Mouse (Mus musculus): Measurements from ENCODE around the gene Bnc2. TPM values are rescaled to one million over a fixed set of nuclear protein-coding genes. Genes with fewer than 3 reads are reported as not detected.

Gene Bnc2
- polyA plus RNA-seq, 1 experiment from 2014 or later = 4.4 TPM

DNA sequence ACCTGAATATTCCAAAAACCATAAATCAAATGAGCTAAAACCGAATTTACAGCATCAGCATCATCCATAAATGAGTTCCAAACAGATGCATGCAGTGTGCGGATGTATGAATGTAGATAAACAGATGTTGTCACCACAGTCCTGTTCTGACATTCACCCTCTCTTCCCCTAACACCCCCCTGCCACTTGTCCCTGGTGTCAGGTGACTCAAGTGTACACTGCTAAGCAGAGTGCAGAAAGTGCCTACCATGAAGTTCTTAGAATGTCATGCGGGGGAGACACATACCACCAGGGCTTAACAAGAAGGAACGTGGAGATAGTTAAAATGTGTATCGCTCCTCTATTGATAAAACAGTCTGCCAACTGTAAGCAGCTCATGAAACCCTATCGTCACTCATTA is 396.9 kb downstream of the Bnc2 start:
- Histone ChIP-seq H3K9ac (ENCODE audit: low read depth, low read length) (no peak overlapping the region), H3K27me3 (ENCODE audit: insufficient read depth, low read length) (no peaks in the 10 kb centered on the region), H3K4me1 (replicated peaks; ENCODE audit: insufficient read depth, low read length) (no peaks in the 10 kb centered on the region), H3K9me3 (replicated peaks; ENCODE audit: low read length) (no peaks in the 10 kb centered on the region), H3K27ac (no peak overlapping the region), H3K36me3 (ENCODE audit: insufficient read depth, low read length) (no peaks in the 10 kb centered on the region), H3K4me2 (ENCODE audit: low read length) (no peak overlapping the region), H3K4me3 (replicated peaks; ENCODE audit: low read depth, low read length) (no peak overlapping the region)
- TF ChIP-seq CTCF (IDR thresholded peaks at IDR 0.05; ENCODE audit: low read depth) = no peak
- DNase-seq (ENCODE audit: low spot score) (peak; percentile 28), ATAC-seq (replicated peaks; ENCODE audit: low FRiP score, low read depth) (0 out of 2 replicates have a peak, but pooled peaks have one; percentile 7)
- WGBS = 66% methylated on average over 6 of the region's 6 CpGs

DNA sequence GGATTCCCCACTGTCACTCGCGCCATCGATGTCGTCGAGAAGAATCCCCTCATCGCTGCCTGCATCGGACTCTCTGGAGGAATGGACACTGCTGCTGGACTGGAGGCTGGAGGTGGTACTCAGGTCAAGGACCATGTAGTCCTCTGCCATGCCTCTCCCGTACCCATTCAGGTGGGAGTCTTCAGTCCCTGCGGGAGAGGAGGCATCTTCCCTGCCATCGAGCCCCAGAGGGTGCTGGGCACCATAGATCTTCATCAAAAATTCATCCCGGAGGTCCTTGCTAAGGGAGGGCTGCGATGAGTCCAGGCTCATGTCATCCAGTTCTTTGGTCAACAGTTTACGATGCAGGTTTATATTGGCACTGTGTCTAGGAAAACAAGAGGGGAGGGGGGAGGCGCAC is 399.0 kb downstream of the Bnc2 start:
- Histone ChIP-seq H3K27ac (no peak overlapping the region), H3K36me3 (ENCODE audit: insufficient read depth, low read length) (no peaks in the 10 kb centered on the region), H3K9ac (ENCODE audit: low read depth, low read length) (no peak overlapping the region), H3K4me3 (replicated peaks; ENCODE audit: low read depth, low read length) (no peak overlapping the region), H3K9me3 (replicated peaks; ENCODE audit: low read length) (no peaks in the 10 kb centered on the region), H3K4me1 (replicated peaks; ENCODE audit: insufficient read depth, low read length) (no peaks in the 10 kb centered on the region), H3K27me3 (ENCODE audit: insufficient read depth, low read length) (no peaks in the 10 kb centered on the region), H3K4me2 (ENCODE audit: low read length) (no peak overlapping the region)
- ATAC-seq (replicated peaks; ENCODE audit: low FRiP score, low read depth) (no peak), DNase-seq (ENCODE audit: low spot score) (no peak)
- WGBS = 77% methylated on average over 14 of the region's 14 CpGs
- TF ChIP-seq CTCF (IDR thresholded peaks at IDR 0.05; ENCODE audit: low read depth) = no peak

DNA sequence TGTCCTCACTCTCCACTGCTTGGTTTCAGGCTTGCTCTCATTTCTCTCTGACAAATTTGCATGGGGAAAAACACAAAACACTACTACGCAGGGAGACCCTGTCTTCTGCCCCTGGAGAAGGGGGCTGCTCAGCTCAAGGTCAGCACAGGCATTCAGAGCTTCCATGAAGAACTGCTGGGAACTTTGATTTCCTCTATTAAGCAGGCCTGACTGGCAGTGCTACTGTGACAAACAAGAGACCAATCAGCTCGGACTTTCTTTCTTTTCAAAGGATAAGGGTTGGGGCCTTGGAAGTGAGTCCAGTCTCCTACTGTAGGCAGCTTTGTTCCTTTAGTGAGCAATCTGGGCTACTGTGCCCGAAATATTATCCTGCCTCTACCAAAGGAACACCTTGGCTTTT is 400.9 kb downstream of the Bnc2 start:
- ATAC-seq (replicated peaks; ENCODE audit: low FRiP score, low read depth) (no peak), DNase-seq (ENCODE audit: low spot score) (no peak)
- H3K27me3 ChIP-seq (ENCODE audit: insufficient read depth, low read length) = no peaks in the 10 kb centered on the region
- no peaks in the 10 kb centered on the region for H3K9me3 ChIP-seq (replicated peaks; ENCODE audit: low read length)
- WGBS = 63% methylated on average over 3 of the region's 3 CpGs
- no peak overlapping the region for H3K9ac ChIP-seq (ENCODE audit: low read depth, low read length)
- no peaks in the 10 kb centered on the region for H3K36me3 ChIP-seq (ENCODE audit: insufficient read depth, low read length)
- no peak overlapping the region for H3K4me2 ChIP-seq (ENCODE audit: low read length)
- no peak overlapping the region for H3K27ac ChIP-seq
- no peak overlapping the region for H3K4me3 ChIP-seq (replicated peaks; ENCODE audit: low read depth, low read length)
- no peak for TF ChIP-seq CTCF (IDR thresholded peaks at IDR 0.05; ENCODE audit: low read depth)
- no peaks in the 10 kb centered on the region for H3K4me1 ChIP-seq (replicated peaks; ENCODE audit: insufficient read depth, low read length)

DNA sequence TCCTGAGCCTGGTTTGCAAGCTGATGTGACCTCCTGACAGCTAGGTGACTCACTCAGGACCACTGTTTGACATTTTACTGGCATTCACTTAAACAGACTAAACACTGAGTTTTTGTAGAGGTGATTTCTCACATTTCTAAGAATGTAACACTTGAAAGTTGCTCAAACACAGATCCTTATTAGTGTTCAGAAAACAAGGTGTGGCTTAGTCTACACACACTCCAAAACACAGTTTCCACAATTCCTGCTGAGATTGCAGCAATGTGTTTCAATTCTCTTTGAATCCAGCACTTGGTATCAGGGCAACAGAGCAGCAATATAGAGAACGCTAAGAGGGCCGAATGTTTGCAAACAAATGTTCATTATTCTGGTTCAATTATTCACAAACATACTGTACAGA is 402.2 kb downstream of the Bnc2 start:
- ATAC-seq (replicated peaks; ENCODE audit: low FRiP score, low read depth) (no peak), DNase-seq (ENCODE audit: low spot score) (no peak)
- Histone ChIP-seq H3K4me3 (replicated peaks; ENCODE audit: low read depth, low read length) (no peak overlapping the region), H3K4me1 (replicated peaks; ENCODE audit: insufficient read depth, low read length) (no peaks in the 10 kb centered on the region), H3K4me2 (ENCODE audit: low read length) (no peak overlapping the region), H3K9ac (ENCODE audit: low read depth, low read length) (no peak overlapping the region), H3K36me3 (ENCODE audit: insufficient read depth, low read length) (no peaks in the 10 kb centered on the region), H3K27ac (no peak overlapping the region), H3K27me3 (ENCODE audit: insufficient read depth, low read length) (no peaks in the 10 kb centered on the region), H3K9me3 (replicated peaks; ENCODE audit: low read length) (no peaks in the 10 kb centered on the region)
- TF ChIP-seq CTCF (IDR thresholded peaks at IDR 0.05; ENCODE audit: low read depth) = no peak
- WGBS = 93% methylated on average over 2 of the region's 2 CpGs

DNA sequence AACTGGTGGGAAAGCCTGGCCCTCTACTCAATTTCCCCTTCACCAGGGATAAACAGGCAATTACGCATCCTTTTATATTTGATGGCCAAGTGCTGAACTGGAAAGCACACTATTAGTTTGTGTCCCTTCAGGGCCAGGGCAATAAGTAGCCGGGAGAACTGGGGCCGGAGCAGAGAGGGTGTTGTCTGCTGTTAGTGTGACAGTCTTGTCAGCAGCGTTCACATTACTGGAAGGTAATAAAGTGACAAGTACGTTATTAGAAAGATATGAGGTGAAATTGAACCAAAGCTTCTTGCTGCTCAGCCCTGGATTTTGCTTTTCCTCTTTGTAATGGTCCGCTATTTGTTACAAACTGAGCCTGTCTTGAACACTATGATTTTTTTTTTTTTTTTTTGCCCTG is 405.2 kb downstream of the Bnc2 start:
- ATAC-seq (replicated peaks; ENCODE audit: low FRiP score, low read depth) (no peak), DNase-seq (ENCODE audit: low spot score) (no peak)
- H3K27me3 ChIP-seq (ENCODE audit: insufficient read depth, low read length) = no peaks in the 10 kb centered on the region
- no peak overlapping the region for H3K9ac ChIP-seq (ENCODE audit: low read depth, low read length)
- H3K4me2 ChIP-seq (ENCODE audit: low read length) = no peak overlapping the region
- no peaks in the 10 kb centered on the region for H3K36me3 ChIP-seq (ENCODE audit: insufficient read depth, low read length)
- WGBS = 60% methylated on average over 6 of the region's 6 CpGs
- H3K4me1 ChIP-seq (replicated peaks; ENCODE audit: insufficient read depth, low read length) = no peaks in the 10 kb centered on the region; the same call in 1 of the 2 replicates
- H3K27ac ChIP-seq = no peak overlapping the region
- no peak for TF ChIP-seq CTCF (IDR thresholded peaks at IDR 0.05; ENCODE audit: low read depth)
- no peak overlapping the region for H3K4me3 ChIP-seq (replicated peaks; ENCODE audit: low read depth, low read length)
- H3K9me3 ChIP-seq (replicated peaks; ENCODE audit: low read length) = no peaks in the 10 kb centered on the region

DNA sequence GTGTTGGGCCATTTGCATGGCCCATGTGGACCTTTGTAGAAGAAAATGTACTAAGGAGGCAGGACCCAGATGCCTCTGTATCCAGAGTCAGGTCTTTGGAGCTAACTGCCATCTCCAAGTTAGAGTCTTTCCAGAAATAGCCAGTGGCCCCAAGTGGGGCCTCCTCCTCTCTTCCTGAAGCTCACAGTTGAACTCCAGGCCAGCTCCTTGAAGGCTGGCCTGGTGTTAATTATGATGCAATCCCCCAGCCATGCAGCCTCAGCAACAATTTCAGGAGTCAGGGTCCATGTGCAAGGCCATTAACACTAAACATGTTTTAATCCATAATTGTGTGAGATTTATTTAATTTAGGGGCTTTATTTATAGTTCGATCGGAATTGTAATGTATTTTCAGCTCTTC is 427.7 kb downstream of the Bnc2 start:
- TF ChIP-seq CTCF (IDR thresholded peaks at IDR 0.05; ENCODE audit: low read depth) = no peak
- Histone ChIP-seq H3K27me3 (ENCODE audit: insufficient read depth, low read length) (no peaks in the 10 kb centered on the region), H3K4me2 (ENCODE audit: low read length) (no peak overlapping the region), H3K9me3 (replicated peaks; ENCODE audit: low read length) (no peaks in the 10 kb centered on the region), H3K9ac (ENCODE audit: low read depth, low read length) (no peak overlapping the region), H3K4me1 (replicated peaks; ENCODE audit: insufficient read depth, low read length) (no peaks in the 10 kb centered on the region), H3K27ac (no peak overlapping the region), H3K4me3 (replicated peaks; ENCODE audit: low read depth, low read length) (no peak overlapping the region), H3K36me3 (ENCODE audit: insufficient read depth, low read length) (no peaks in the 10 kb centered on the region)
- WGBS = 92% methylated on average over 2 of the region's 2 CpGs
- ATAC-seq (replicated peaks; ENCODE audit: low FRiP score, low read depth) (no peak), DNase-seq (ENCODE audit: low spot score) (no peak)

DNA sequence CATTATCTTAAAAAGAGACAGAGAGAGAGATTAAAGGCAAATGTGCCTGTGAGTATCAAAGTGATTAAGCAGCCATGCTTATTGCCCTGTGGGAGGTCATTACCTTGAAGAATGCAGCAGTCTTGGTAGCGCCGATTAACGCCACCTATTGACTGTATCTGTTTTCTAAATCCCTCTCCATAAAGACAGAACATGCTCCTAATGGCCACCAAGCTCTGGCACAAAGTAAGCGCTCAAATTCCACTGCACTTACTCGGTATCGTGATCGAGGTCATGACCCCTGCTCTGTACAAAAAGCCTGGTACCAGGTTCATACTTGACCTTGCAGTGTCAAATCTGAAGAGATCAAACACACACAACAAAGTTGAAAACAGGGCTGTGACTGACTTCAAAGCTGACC is 442.7 kb downstream of the Bnc2 start:
- H3K9me3 ChIP-seq (replicated peaks; ENCODE audit: low read length) = no peaks in the 10 kb centered on the region
- H3K4me3 ChIP-seq (replicated peaks; ENCODE audit: low read depth, low read length) = no peak overlapping the region
- ATAC-seq (replicated peaks; ENCODE audit: low FRiP score, low read depth) = no peak
- H3K27me3 ChIP-seq (ENCODE audit: insufficient read depth, low read length) = no peaks in the 10 kb centered on the region
- no peak overlapping the region for H3K4me2 ChIP-seq (ENCODE audit: low read length)
- no peak for TF ChIP-seq CTCF (IDR thresholded peaks at IDR 0.05; ENCODE audit: low read depth)
- no peaks in the 10 kb centered on the region for H3K4me1 ChIP-seq (replicated peaks; ENCODE audit: insufficient read depth, low read length)
- H3K27ac ChIP-seq = no peak overlapping the region
- no peak for DNase-seq (ENCODE audit: low spot score)
- 78% methylated on average over 7 of the region's 7 CpGs for WGBS
- H3K36me3 ChIP-seq (ENCODE audit: insufficient read depth, low read length) = no peaks in the 10 kb centered on the region
- H3K9ac ChIP-seq (ENCODE audit: low read depth, low read length) = no peak overlapping the region

Data from kidney, postnatal 0 days (tissue).